Comparison of ENCODE assay signal across 13 mouse cellular contexts in the genomic region with DNA sequence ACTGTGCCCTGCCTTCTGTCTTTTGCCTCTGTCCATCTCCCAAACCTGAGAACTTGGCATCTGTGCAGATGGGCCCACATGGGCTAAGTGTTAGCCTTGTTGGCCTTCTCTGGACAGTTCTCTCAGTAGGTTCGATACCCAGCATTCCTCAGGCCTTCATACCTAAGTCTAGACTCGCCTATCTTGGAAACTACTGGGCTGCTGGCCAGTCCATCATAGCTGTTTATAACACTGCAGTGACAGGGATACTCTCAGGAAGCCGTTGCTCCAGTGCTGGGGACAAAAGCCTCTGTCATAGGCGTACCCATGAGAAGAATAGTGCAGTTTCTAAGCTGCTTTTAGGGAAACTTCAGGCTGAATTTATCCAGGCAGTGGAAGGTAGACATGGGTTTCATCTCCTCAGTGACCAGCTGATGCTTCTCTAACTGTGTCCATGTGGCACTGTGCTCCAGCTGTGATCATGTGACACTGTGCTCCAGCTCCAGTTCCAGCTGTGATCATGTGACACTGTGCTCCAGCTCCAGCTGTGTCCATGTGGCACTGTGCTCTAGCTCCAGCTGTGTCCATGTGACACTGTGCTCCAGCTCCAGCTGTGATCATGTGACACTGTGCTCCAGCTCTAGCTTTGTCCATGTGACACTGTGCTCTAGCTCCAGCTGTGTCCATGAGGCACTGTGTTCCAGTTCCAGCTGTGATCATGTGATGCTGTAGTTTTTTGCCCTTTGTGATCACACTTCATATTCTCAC.
A peak's percentile ranks its signal among the peaks of the same experiment; 100 is the strongest.
DNase-seq lines count a peak whose midpoint lies in the region; ATAC-seq and TF ChIP-seq lines count a peak whose summit lies in the region.
"Had no signal": no experiment of that assay in that cellular context is flagged by ENCODE, and none has a peak within 500 bp of the region (broad histone marks: within the 10 kb centered on the region; RNA-seq: fewer than 3 reads in every experiment).

No protein-coding gene starts in this region.

- DNase-seq in limb, embryonic 14.5 days (ENCODE audit: low spot score), result no peak
- no peak for DNase-seq in limb, embryonic 10.5 days (ENCODE audit: low spot score)
- peak; percentile 71 for DNase-seq in Muller cell, postnatal 12 days (ENCODE audit: inconsistent ontology term)
- DNase-seq in heart, embryonic 10.5 days (ENCODE audit: low spot score), result no peak
- DNase-seq in lung, postnatal 14 days, result peak; percentile 49
- no peak for DNase-seq in cerebellum, adult 11 months
- DNase-seq in forebrain, embryonic 11.5 days (ENCODE audit: low spot score), result no peak
- DNase-seq: adrenal gland, adult 8-10 months; cerebellum, adult 18-20 months; kidney, postnatal 25 days; right cerebral cortex, postnatal 4 days had no signal

- H3K27me3 ChIP-seq in limb, embryonic 14.5 days (ENCODE audit: control insufficient read depth, insufficient read depth, low read length), result no peaks in the 10 kb centered on the region
- no peaks in the 10 kb centered on the region for H3K27me3 ChIP-seq in limb, embryonic 10.5 days (ENCODE audit: low read depth, poor library complexity, severe bottlenecking)
- no peaks in the 10 kb centered on the region for H3K27me3 ChIP-seq in heart, embryonic 10.5 days (ENCODE audit: insufficient read depth, poor library complexity, severe bottlenecking)
- H3K27me3 ChIP-seq in forebrain, embryonic 11.5 days (ENCODE audit: control insufficient read depth, insufficient read depth, low read length), result no peaks in the 10 kb centered on the region
- H3K27me3 ChIP-seq: neural tube, embryonic 13.5 days had no signal

- no peaks in the 10 kb centered on the region for H3K9me3 ChIP-seq in limb, embryonic 14.5 days (ENCODE audit: control insufficient read depth, low read length)
- H3K9me3 ChIP-seq in limb, embryonic 10.5 days (replicated peaks), result no peaks in the 10 kb centered on the region
- H3K9me3 ChIP-seq in heart, embryonic 10.5 days, result no peaks in the 10 kb centered on the region
- H3K9me3 ChIP-seq in forebrain, embryonic 11.5 days (ENCODE audit: control insufficient read depth, low read length), result no peaks in the 10 kb centered on the region
- H3K9me3 ChIP-seq: neural tube, embryonic 13.5 days had no signal

- H3K9ac ChIP-seq in limb, embryonic 14.5 days (ENCODE audit: low read depth, low read length, severe bottlenecking), result no peak overlapping the region
- no peak overlapping the region for H3K9ac ChIP-seq in forebrain, embryonic 11.5 days (ENCODE audit: low read length)
- H3K9ac ChIP-seq: neural tube, embryonic 13.5 days had no signal

- no peaks in the 10 kb centered on the region for H3K36me3 ChIP-seq in limb, embryonic 14.5 days (ENCODE audit: control insufficient read depth, insufficient read depth, low read length)
- no peaks in the 10 kb centered on the region for H3K36me3 ChIP-seq in limb, embryonic 10.5 days
- H3K36me3 ChIP-seq in heart, embryonic 10.5 days, result no peaks in the 10 kb centered on the region
- no peaks in the 10 kb centered on the region for H3K36me3 ChIP-seq in forebrain, embryonic 11.5 days (ENCODE audit: control insufficient read depth, insufficient read depth, low read length)
- H3K36me3 ChIP-seq: neural tube, embryonic 13.5 days had no signal

- H3K27ac ChIP-seq in limb, embryonic 14.5 days (replicated peaks; ENCODE audit: low read depth, low read length), result no peak overlapping the region
- H3K27ac ChIP-seq in limb, embryonic 10.5 days, result no peak overlapping the region
- H3K27ac ChIP-seq in heart, embryonic 10.5 days, result peak overlapping the region; percentile 76
- H3K27ac ChIP-seq in forebrain, embryonic 11.5 days (ENCODE audit: low read depth, low read length), result no peak overlapping the region
- H3K27ac ChIP-seq: neural tube, embryonic 13.5 days had no signal

- ATAC-seq in limb, embryonic 14.5 days (ENCODE audit: low FRiP score, low read depth), result peak; percentile 16; the same call in 1 of the 2 replicates
- ATAC-seq in forebrain, embryonic 11.5 days (replicated peaks; ENCODE audit: low FRiP score), result no peak; the same call in 1 of the 2 replicates
- ATAC-seq: forebrain, embryonic 14.5 days had no signal

- WGBS in limb, embryonic 14.5 days, result 77% methylated on average over 4 of the region's 4 CpGs
- WGBS in limb, embryonic 10.5 days, result 90% methylated on average over 4 of the region's 4 CpGs
- WGBS in heart, embryonic 10.5 days, result 68% methylated on average over 4 of the region's 4 CpGs
- WGBS in forebrain, embryonic 11.5 days, result 83% methylated on average over 4 of the region's 4 CpGs

- no peak overlapping the region for H3K4me3 ChIP-seq in limb, embryonic 14.5 days (replicated peaks; ENCODE audit: low read length)
- H3K4me3 ChIP-seq in limb, embryonic 10.5 days, result no peak overlapping the region
- no peak overlapping the region for H3K4me3 ChIP-seq in heart, embryonic 10.5 days
- H3K4me3 ChIP-seq in forebrain, embryonic 11.5 days (ENCODE audit: low read depth, low read length), result no peak overlapping the region
- H3K4me3 ChIP-seq: neural tube, embryonic 13.5 days had no signal

- peaks cover 64% of the 10 kb centered on the region for H3K4me1 ChIP-seq in limb, embryonic 14.5 days (ENCODE audit: control insufficient read depth, insufficient read depth, low read length)
- H3K4me1 ChIP-seq in limb, embryonic 10.5 days, result peaks cover 51% of the 10 kb centered on the region
- peaks cover 96% of the 10 kb centered on the region for H3K4me1 ChIP-seq in heart, embryonic 10.5 days
- peaks cover 5% of the 10 kb centered on the region; the same call in 1 of the 2 replicates for H3K4me1 ChIP-seq in forebrain, embryonic 11.5 days (replicated peaks; ENCODE audit: control insufficient read depth, insufficient read depth, low read length)

- no peak for TF ChIP-seq POLR2A in limb, embryonic 14.5 days (IDR thresholded peaks at IDR 0.05; ENCODE audit: borderline replicate concordance, extremely low read depth, insufficient read depth, insufficient read length)

- H3K4me2 ChIP-seq in limb, embryonic 14.5 days (replicated peaks; ENCODE audit: low read depth, low read length, severe bottlenecking), result no peak overlapping the region
- H3K4me2 ChIP-seq in forebrain, embryonic 11.5 days (ENCODE audit: low read depth, low read length, severe bottlenecking), result no peak overlapping the region
- H3K4me2 ChIP-seq: neural tube, embryonic 13.5 days had no signal

Comparison
In these comparisons a context has a peak if more than half of its experiments do, and no peak if none do; other contexts are left out.
1. DNase-seq: peak in Muller cell, postnatal 12 days (single experiment) and lung, postnatal 14 days (single experiment); none in limb, embryonic 14.5 days (single experiment), limb, embryonic 10.5 days (single experiment), heart, embryonic 10.5 days (single experiment), cerebellum, adult 11 months (single experiment) and forebrain, embryonic 11.5 days (single experiment).